Mouse (Mus musculus) forebrain, embryonic 16.5 days (tissue): ENCODE measurements around the gene Fancl. TPM values are rescaled to one million over a fixed set of nuclear protein-coding genes. Genes with fewer than 3 reads are reported as not detected.
"Not testable (repeated sequence)": the region's sequence is repeated elsewhere in the genome, so short reads cannot be mapped to it uniquely, and the experiment has no call there.

Experiments
- ATAC-seq: fragments of 200-750 bp; cut with Nextera tagmentation; 2 replicates; pipeline ENCODE4 v1.8.0; 2017; ENCODE audit warnings: mild to moderate bottlenecking, moderate library complexity
- H3K27ac ChIP-seq: fragments of 300-500 bp; sonication (generic); 2 replicates; pipeline ENCODE4 v1.5.1; 2014; ENCODE audit warnings: low read length, control low read depth
- H3K27me3 ChIP-seq: fragments of 300-500 bp; sonication (generic); replicated peaks from 2 replicates; pipeline ENCODE4 v1.6.1; 2014; ENCODE audit warnings: low read length; ENCODE audit not compliant: control insufficient read depth, insufficient read depth
- H3K36me3 ChIP-seq: fragments of 300-500 bp; sonication (generic); 2 replicates; pipeline ENCODE4 v1.6.1; 2014; ENCODE audit not compliant: control insufficient read depth, insufficient read depth
- H3K4me1 ChIP-seq: fragments of 300-500 bp; sonication (generic); replicated peaks from 2 replicates; pipeline ENCODE4 v1.6.1; 2014; ENCODE audit warnings: low read length; ENCODE audit not compliant: control insufficient read depth, insufficient read depth
- H3K4me2 ChIP-seq: fragments of 300-500 bp; sonication (generic); 2 replicates; pipeline ENCODE4 v1.6.1; 2014; ENCODE audit warnings: mild to moderate bottlenecking, low read length, control low read depth
- H3K4me3 ChIP-seq: fragments of 300-500 bp; sonication (generic); replicated peaks from 2 replicates; pipeline ENCODE4 v1.5.1; 2014; ENCODE audit warnings: mild to moderate bottlenecking, low read length, control low read depth
- H3K9ac ChIP-seq: fragments of 300-500 bp; sonication (generic); replicated peaks from 2 replicates; pipeline ENCODE4 v1.6.1; 2014; ENCODE audit warnings: low read depth, low read length, control low read depth
- H3K9me3 ChIP-seq: fragments of 300-500 bp; sonication (generic); 2 replicates; pipeline ENCODE4 v1.6.1; 2016; ENCODE audit warnings: low read length; ENCODE audit not compliant: control insufficient read depth
- WGBS: fragments of 180-500 bp; shearing (Covaris S2); extraction: QIAGEN DNeasy Blood & Tissue Kit; methylation state at CpG from one replicate; pipeline ENCODE4 v1.1.7; 2014; 5-methylcytosine and 5-hydroxymethylcytosine counted together
- polyA plus RNA-seq: library from polyadenylated mRNA; unstranded; fragments of >200 nt; fragmentation: Nextera tagmentation; extraction: Ambion mirVana; gene quantifications from 2 replicates; pipeline ENCODE4 v1.2.1, GENCODE M21; 2015

Gene Fancl
- 13.8 and 14.6 TPM in 2 replicates for polyA plus RNA-seq

DNA sequence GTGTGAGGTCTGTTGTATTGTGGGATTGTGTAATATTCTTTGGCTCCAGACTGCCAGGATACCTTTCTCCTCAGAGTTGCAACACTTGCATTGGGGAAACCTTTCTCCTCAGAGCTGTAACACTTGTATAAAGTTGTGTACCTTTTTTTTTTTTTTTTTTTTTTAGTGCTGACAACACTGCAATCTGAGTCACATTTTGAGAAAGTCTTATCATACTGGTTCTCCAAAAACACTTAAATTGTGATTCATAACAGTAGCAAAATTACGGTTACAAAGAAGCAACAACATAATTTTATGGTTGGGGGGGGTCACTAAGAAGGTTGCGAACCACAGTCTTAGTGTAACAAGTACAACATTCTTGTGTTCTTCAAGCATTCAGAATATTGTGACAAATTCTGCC is at the start of gene Fancl:
Gene Fancl, plus strand, starts transcription at position 165 of the 400 bp plus-strand sequence.
- Histone ChIP-seq H3K36me3 (no peaks in the 10 kb centered on the region), H3K9me3 (no peaks in the 10 kb centered on the region), H3K4me2 (peak within 1 kb of the TSS; percentile 63), H3K9ac (peak within 1 kb of the TSS; percentile 65), H3K27ac (no peak within 1 kb of the TSS), H3K4me3 (peak within 1 kb of the TSS; percentile 66), H3K4me1 (peaks cover 4% of the 10 kb centered on the region; the same call in 1 of the 2 replicates), H3K27me3 (no peaks in the 10 kb centered on the region)
- ATAC-seq, result no peak
- 100% methylated on average over 2 of the region's 2 CpGs for WGBS

DNA sequence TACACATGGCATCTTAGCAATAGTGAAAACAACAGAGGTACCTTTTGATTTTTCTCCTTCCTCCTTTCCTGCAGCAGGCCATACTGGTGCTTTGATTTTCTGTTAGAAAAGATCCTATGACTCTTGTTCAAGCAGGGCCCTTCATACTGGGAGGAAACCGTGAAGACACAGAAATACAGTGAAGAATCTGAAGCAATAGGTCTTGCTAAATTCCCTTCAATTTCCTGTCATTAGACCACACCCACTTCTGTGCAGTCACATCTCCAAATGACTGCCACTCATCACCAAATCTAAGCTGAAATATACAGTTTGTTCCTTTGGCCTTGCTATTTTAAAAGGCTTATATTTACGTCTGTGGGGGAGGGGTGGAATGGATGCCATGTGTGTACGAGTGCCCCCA is 49.1 kb upstream of the Fancl start:
- H3K27ac ChIP-seq, result no peak overlapping the region
- no peaks in the 10 kb centered on the region for H3K9me3 ChIP-seq
- no peaks in the 10 kb centered on the region for H3K27me3 ChIP-seq
- WGBS, result 85% methylated on average over 3 of the region's 3 CpGs
- H3K4me1 ChIP-seq, result no peaks in the 10 kb centered on the region
- no peak overlapping the region for H3K4me3 ChIP-seq
- no peak overlapping the region for H3K4me2 ChIP-seq
- no peak overlapping the region for H3K9ac ChIP-seq
- no peak for ATAC-seq
- no peaks in the 10 kb centered on the region for H3K36me3 ChIP-seq

DNA sequence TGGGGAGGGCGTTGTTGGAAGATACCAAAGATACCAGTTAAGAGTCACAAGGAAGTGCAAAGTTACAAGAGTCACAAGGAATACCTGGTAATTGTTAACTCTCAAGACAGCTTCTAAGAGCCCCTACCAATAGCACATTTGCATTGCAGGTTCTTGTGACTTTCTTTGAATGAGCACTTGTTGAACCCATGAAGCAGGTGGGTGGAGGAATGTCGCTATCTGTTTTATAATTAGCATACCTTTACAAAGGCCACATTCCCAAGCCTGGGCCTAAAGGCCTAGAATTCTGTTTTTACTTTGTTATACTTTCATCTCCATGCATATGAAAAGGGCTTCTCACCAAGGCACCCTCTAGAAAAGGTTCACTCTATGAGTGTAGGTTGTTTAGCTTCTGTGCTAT is 15.8 kb upstream of the Fancl start:
- H3K27ac ChIP-seq, H3K4me2 ChIP-seq, H3K27me3 ChIP-seq, H3K4me3 ChIP-seq, H3K36me3 ChIP-seq, ATAC-seq, H3K9me3 ChIP-seq, H3K9ac ChIP-seq, H3K4me1 ChIP-seq: not testable (repeated sequence)
- WGBS, result 79% methylated on average over 2 of the region's 2 CpGs

DNA sequence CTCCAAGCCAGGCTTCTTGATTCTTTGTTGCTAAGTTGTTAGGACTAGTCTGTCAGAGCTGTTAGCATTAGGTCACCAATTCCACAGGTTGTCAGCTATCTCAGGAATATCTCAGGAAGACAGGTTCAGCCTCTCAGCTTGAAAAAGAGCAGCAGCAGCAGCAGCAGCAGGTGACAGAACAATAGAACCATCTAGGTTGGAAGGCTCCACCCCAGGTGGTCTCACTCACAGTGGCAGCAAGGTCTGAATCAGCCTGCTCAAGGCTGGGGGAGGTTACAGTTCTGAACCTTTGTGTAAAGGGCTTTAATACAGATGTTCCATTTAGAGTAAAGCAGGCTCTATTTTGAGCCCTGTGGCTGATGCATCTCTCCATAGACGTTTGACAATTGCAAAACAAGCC is 14.0 kb upstream of the Fancl start:
- not testable (repeated sequence) for H3K4me2 ChIP-seq, H3K9ac ChIP-seq, H3K36me3 ChIP-seq, H3K4me1 ChIP-seq, H3K9me3 ChIP-seq, H3K27me3 ChIP-seq, H3K27ac ChIP-seq, ATAC-seq, H3K4me3 ChIP-seq
- 6% methylated on average over 1 of the region's 1 CpGs for WGBS

DNA sequence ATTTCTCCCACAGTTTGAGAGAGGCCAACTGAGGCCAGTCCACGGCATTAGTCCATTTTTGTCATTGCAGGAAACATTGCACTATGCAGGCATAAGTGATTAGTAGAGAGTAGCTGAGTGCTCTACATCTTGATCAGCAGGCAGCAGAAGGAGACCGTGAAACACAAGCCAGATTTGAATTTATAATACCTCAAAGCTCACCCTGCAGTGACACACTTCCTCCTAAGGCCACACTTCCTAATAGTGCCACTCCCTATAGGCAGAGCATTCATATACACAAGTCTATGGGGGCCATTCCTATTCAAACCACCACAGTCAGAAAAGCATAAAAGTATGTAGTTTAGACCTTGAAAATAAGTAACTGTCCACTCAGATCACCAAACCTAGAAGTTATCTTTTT is 11.8 kb upstream of the Fancl start:
- H3K9me3 ChIP-seq, result no peaks in the 10 kb centered on the region
- no peak for ATAC-seq
- H3K4me3 ChIP-seq, result no peak overlapping the region
- no peak overlapping the region for H3K9ac ChIP-seq
- H3K4me2 ChIP-seq, result no peak overlapping the region
- H3K4me1 ChIP-seq, result no peaks in the 10 kb centered on the region
- no peak overlapping the region for H3K27ac ChIP-seq
- H3K27me3 ChIP-seq, result no peaks in the 10 kb centered on the region
- no peaks in the 10 kb centered on the region for H3K36me3 ChIP-seq
- 84% methylated on average over 2 of the region's 2 CpGs for WGBS

DNA sequence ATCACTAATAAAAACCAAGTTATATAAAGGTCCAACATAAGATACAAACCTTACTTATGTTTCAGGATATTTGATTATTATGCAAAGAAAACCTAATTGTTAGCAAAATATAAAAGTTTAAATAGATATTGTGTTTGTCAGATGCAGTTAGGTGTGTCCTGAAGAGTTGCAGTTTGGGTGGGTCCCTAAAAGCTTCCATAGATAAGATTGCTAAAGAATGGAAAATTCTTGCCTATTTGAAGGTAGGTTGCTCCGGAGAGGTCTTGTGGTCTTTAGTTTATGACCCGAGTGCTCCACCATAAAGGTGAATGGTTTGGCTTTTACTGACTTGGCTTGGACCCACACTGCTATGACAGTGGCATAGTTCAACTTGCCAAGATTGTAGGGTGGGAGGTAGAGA is 7.9 kb upstream of the Fancl start:
- Histone ChIP-seq H3K36me3 (no peaks in the 10 kb centered on the region), H3K9ac (no peak overlapping the region), H3K4me3 (no peak overlapping the region), H3K4me1 (no peaks in the 10 kb centered on the region), H3K27ac (no peak overlapping the region), H3K9me3 (no peaks in the 10 kb centered on the region), H3K27me3 (no peaks in the 10 kb centered on the region), H3K4me2 (no peak overlapping the region)
- ATAC-seq, result no peak
- WGBS, result 91% methylated on average over 2 of the region's 2 CpGs

DNA sequence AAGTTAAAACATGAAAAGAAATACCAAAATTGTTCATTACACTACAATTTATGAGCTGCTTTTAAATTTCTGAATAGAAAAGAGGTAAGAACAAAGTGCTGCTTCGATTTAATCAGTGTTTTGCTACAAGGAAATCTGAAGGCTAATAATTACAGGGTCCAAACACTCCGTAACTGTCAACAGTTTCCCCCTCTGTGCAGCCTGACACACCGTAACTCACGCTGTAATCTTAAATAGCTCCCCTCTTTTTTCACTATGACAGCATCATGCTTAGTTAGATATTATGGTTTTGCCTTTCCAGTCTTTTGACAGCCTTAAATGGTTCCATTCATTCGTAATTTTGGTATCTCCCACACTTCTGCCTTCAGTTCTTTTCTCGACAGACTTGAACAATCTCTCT is 4.4 kb upstream of the Fancl start:
- no peak for ATAC-seq
- 74% methylated on average over 6 of the region's 6 CpGs for WGBS

DNA sequence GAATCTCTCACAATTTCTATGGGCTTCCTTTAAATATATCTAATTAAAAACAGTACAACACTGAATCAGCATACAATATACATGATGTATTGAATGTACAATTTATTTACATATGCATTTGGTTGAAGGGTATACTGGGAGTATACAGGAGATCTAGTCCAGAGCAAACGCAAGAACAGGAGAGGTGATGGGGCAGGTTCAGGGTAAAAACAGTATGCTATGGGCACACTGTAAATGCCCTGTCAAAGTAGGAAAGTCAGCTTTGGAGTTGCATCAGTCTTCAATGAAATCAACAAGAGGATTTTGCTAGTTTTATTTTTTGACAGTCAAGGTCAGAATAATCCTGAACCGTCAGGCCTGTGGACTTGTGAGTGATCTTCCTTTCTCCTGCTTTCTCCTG is 743 bp downstream of the Fancl start:
- peaks cover 4% of the 10 kb centered on the region; the same call in 1 of the 2 replicates for H3K4me1 ChIP-seq
- H3K4me2 ChIP-seq, result peak overlapping the region; percentile 63
- no peaks in the 10 kb centered on the region for H3K36me3 ChIP-seq
- H3K9ac ChIP-seq, result peak overlapping the region; percentile 65
- 60% methylated on average over 2 of the region's 2 CpGs for WGBS
- ATAC-seq, result no peak; the same call in 1 of the 2 replicates
- no peaks in the 10 kb centered on the region for H3K9me3 ChIP-seq
- no peaks in the 10 kb centered on the region for H3K27me3 ChIP-seq
- H3K27ac ChIP-seq, result no peak overlapping the region
- peak overlapping the region; percentile 66 for H3K4me3 ChIP-seq

More for the DNA sequence above, 4.4 kb upstream of the Fancl start:
- Histone ChIP-seq H3K36me3 (no peaks in the 10 kb centered on the region), H3K4me2 (no peak overlapping the region), H3K9me3 (no peaks in the 10 kb centered on the region), H3K4me1 (no peaks in the 10 kb centered on the region), H3K27ac (no peak overlapping the region), H3K4me3 (no peak overlapping the region), H3K27me3 (no peaks in the 10 kb centered on the region), H3K9ac (no peak overlapping the region)

DNA sequence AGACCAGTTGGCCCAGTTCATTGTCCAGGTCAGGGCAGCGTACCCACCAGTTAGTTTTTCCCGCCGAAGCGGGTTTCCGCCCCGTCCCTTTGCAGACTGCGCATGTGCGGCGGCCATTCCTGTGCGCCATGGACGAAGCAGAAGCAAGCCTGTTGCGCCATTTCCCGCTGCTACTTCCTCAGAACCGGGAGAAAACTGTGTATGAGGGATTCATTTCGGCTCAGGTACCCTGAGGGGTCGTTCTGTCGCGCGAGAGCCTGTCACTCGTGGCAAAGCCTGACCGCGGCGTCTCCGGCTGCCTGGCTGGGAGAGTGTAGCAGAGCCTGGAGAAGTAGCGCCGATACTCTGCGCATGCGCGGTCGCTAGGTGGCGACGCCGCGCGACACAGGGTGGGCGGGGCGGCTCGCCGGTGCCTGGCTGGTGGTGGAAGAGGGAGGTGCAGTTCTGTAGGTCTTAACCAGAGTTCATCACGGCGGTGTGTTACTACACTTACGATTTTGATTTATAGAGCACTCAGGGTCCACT is 1.2 kb downstream of the Fancl start:
- Histone ChIP-seq H3K4me1 (peaks cover 4% of the 10 kb centered on the region; the same call in 1 of the 2 replicates), H3K36me3 (no peaks in the 10 kb centered on the region), H3K4me2 (peak overlapping the region; percentile 63), H3K27ac (peak overlapping the region; percentile 64), H3K4me3 (peak overlapping the region; percentile 66), H3K27me3 (no peaks in the 10 kb centered on the region), H3K9me3 (no peaks in the 10 kb centered on the region), H3K9ac (peak overlapping the region; percentile 65)
- under 1% methylated on average over 42 of the region's 42 CpGs for WGBS
- ATAC-seq, result peak; percentile 100

DNA sequence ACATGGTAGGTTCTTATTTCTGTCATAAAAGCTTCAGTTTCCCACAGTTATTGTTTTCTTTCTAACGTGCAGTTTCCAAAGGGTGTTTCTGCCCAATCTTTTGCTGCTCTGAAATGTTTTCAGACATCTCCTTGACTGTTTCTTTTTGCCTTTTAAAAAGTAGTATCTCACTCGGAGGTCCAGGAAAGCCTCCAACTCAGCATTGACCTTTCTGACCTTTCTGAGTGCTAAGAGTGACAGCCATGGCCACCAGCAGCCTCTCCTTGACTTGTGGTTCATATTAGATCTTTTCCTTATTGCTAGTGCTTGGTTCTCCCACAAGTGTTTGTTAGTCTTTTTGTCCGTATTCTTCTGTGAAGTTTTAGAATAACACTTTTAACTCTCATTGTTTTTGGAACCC is 9.6 kb downstream of the Fancl start:
- WGBS, result 42% methylated on average over 3 of the region's 3 CpGs
- no peak for ATAC-seq
- H3K4me1 ChIP-seq, result no peaks in the 10 kb centered on the region

More for the DNA sequence above, 9.6 kb downstream of the Fancl start:
- Histone ChIP-seq H3K27ac (no peak overlapping the region), H3K4me2 (no peak overlapping the region), H3K9ac (no peak overlapping the region), H3K4me3 (no peak overlapping the region), H3K9me3 (no peaks in the 10 kb centered on the region), H3K36me3 (no peaks in the 10 kb centered on the region), H3K27me3 (no peaks in the 10 kb centered on the region)
